Mouse (Mus musculus) megakaryocyte-erythroid progenitor cell, adult 5-6 weeks (primary cell): Measurements from ENCODE around the gene Slc25a35. TPM values are rescaled to one million over a fixed set of nuclear protein-coding genes. Genes with fewer than 3 reads are reported as not detected.
"Not testable (repeated sequence)": the region's sequence is repeated elsewhere in the genome, so short reads cannot be mapped to it uniquely, and the experiment has no call there.

Source experiments
- ATAC-seq: replicated peaks from 2 replicates; pipeline ENCODE4 v1.8.0; 2016; ENCODE audit warnings: mild to moderate bottlenecking, inconsistent platforms; ENCODE audit not compliant: severe bottlenecking, poor library complexity, low FRiP score, low TSS enrichment
- total RNA-seq, 2 experiments: library from RNA; stranded (forward) in 1 of 2; stranded (reverse) in 1 of 2; fragments of 200-1000, 215-1000 nt in 1 of 2; fragments of >200 nt in 1 of 2; fragmentation: Nextera tagmentation in 1 of 2; gene quantifications; 2 replicates each; pipeline ENCODE4 v1.2.3; 2014 to 2017

The Slc25a35 gene
- total RNA-seq, 2 experiments from 2014 or later, result 3.6 to 4.5 TPM

GRCm38 (mm10) chr11:68957308-68957707 is 10.6 kb upstream of the Slc25a35 start, which contains the start of gene Arhgef15:
Gene Arhgef15, minus strand, starts transcription at chr11:68957480.
- no peak for ATAC-seq

- no peak for ATAC-seq
Measured at GRCm38 (mm10) chr11:68957971-68958370, 10.0 kb upstream of the Slc25a35 start.

- no peak for ATAC-seq
Measured at GRCm38 (mm10) chr11:68961596-68961995, 6.3 kb upstream of the Slc25a35 start.

GRCm38 (mm10) chr11:68962159-68962558 is 5.8 kb upstream of the Slc25a35 start:
- not testable (repeated sequence) for ATAC-seq

GRCm38 (mm10) chr11:68963405-68963804 is 4.5 kb upstream of the Slc25a35 start:
- ATAC-seq, result no peak

GRCm38 (mm10) chr11:68965050-68965449 is 2.9 kb upstream of the Slc25a35 start:
- no peak for ATAC-seq

GRCm38 (mm10) chr11:68965845-68966244 is 2.1 kb upstream of the Slc25a35 start:
- ATAC-seq, result no peak

GRCm38 (mm10) chr11:68966554-68966953 is 1.4 kb upstream of the Slc25a35 start:
- no peak for ATAC-seq

- no peak for ATAC-seq
Measured at GRCm38 (mm10) chr11:68968752-68969151, 821 bp downstream of the Slc25a35 start.

- ATAC-seq, result no peak
Measured at GRCm38 (mm10) chr11:68970232-68970631, 2.3 kb downstream of the Slc25a35 start.

- ATAC-seq, result peak; percentile 83
Measured at GRCm38 (mm10) chr11:68973250-68974058, 5.5 kb downstream of the Slc25a35 start.

- ATAC-seq, result no peak
Measured at GRCm38 (mm10) chr11:68974059-68974450, 6.1 kb downstream of the Slc25a35 start.

GRCm38 (mm10) chr11:68975085-68975484 is 7.2 kb downstream of the Slc25a35 start, which contains the start of gene Rangrf:
Gene Rangrf, minus strand, starts transcription at chr11:68975185.
- ATAC-seq, result no peak

- no peak for ATAC-seq
Measured at GRCm38 (mm10) chr11:68975601-68976000, 7.7 kb downstream of the Slc25a35 start.

- peak; percentile 62 for ATAC-seq
Measured at GRCm38 (mm10) chr11:68979320-68979733, 11.4 kb downstream of the Slc25a35 start.

GRCm38 (mm10) chr11:68980919-68981318 is 13.0 kb downstream of the Slc25a35 start:
- no peak for ATAC-seq

- peak; percentile 60 for ATAC-seq
Measured at GRCm38 (mm10) chr11:68982639-68983369, 14.9 kb downstream of the Slc25a35 start.

- ATAC-seq, result no peak
Measured at GRCm38 (mm10) chr11:68987365-68987882, 19.5 kb downstream of the Slc25a35 start.

- ATAC-seq, result no peak
Measured at GRCm38 (mm10) chr11:68988341-68988740, 20.4 kb downstream of the Slc25a35 start.

- ATAC-seq, result no peak
Measured at GRCm38 (mm10) chr11:68993122-68993521, 25.2 kb downstream of the Slc25a35 start.
